ENCODE assay signal across 8 mouse cellular contexts in genomic region chr11:118133752-118134169, GRCm38 (mm10). TPM values are rescaled to one million over a fixed set of nuclear protein-coding genes. Genes with fewer than 3 reads are reported as not detected.
DNase-seq lines count a peak whose midpoint lies in the region; ATAC-seq and TF ChIP-seq lines count a peak whose summit lies in the region.

No protein-coding gene starts in this region.

- ATAC-seq in lung, embryonic 15.5 days (ENCODE audit: borderline replicate concordance, extremely low read depth, low FRiP score, low TSS enrichment): peak; percentile 50; the same call in 1 of the 2 replicates
- peak; percentile 88 for ATAC-seq in forebrain, embryonic 14.5 days
- peak; percentile 78 for ATAC-seq in intestine, embryonic 16.5 days

- no peaks in the 10 kb centered on the region for H3K9me3 ChIP-seq in lung, embryonic 15.5 days
- H3K9me3 ChIP-seq in forebrain, embryonic 14.5 days (replicated peaks; ENCODE audit: control insufficient read depth, low read length): no peaks in the 10 kb centered on the region
- no peaks in the 10 kb centered on the region; the same call in 1 of the 2 replicates for H3K9me3 ChIP-seq in intestine, embryonic 16.5 days (ENCODE audit: control insufficient read depth, low read length)
- H3K9me3 ChIP-seq in midbrain, embryonic 10.5 days (replicated peaks): no peaks in the 10 kb centered on the region

- DNase-seq in lung, adult 18-20 months: no peak
- DNase-seq in cerebellum, adult 8-10 months: peak; percentile 43
- peak; percentile 83 for DNase-seq in forebrain, embryonic 14.5 days (ENCODE audit: low spot score)
- DNase-seq in midbrain, embryonic 10.5 days (ENCODE audit: low spot score): peak; percentile 20
- DNase-seq in spleen, postnatal 4 days (ENCODE audit: low spot score in 2 of 2): no peak
- DNase-seq in thymus, adult 2 months: no peak

- H3K4me2 ChIP-seq in lung, embryonic 15.5 days: no peak overlapping the region
- H3K4me2 ChIP-seq in forebrain, embryonic 14.5 days (ENCODE audit: low read length): no peak overlapping the region
- no peak overlapping the region for H3K4me2 ChIP-seq in intestine, embryonic 16.5 days (ENCODE audit: low read depth, low read length)

- no peaks in the 10 kb centered on the region for H3K36me3 ChIP-seq in lung, embryonic 15.5 days
- H3K36me3 ChIP-seq in forebrain, embryonic 14.5 days (ENCODE audit: control insufficient read depth, insufficient read depth, low read length): no peaks in the 10 kb centered on the region
- no peaks in the 10 kb centered on the region for H3K36me3 ChIP-seq in intestine, embryonic 16.5 days (ENCODE audit: control insufficient read depth, insufficient read depth, low read length)
- no peaks in the 10 kb centered on the region for H3K36me3 ChIP-seq in midbrain, embryonic 10.5 days
- H3K36me3 ChIP-seq in thymus, adult 2 months (ENCODE audit: control insufficient read depth, insufficient read depth, low read length): no peaks in the 10 kb centered on the region

- no peaks in the 10 kb centered on the region for H3K27me3 ChIP-seq in lung, embryonic 15.5 days
- H3K27me3 ChIP-seq in forebrain, embryonic 14.5 days (replicated peaks; ENCODE audit: control insufficient read depth, insufficient read depth, low read length): no peaks in the 10 kb centered on the region
- no peaks in the 10 kb centered on the region for H3K27me3 ChIP-seq in intestine, embryonic 16.5 days (replicated peaks; ENCODE audit: control insufficient read depth, insufficient read depth, low read length)
- no peaks in the 10 kb centered on the region for H3K27me3 ChIP-seq in midbrain, embryonic 10.5 days (ENCODE audit: low read depth, poor library complexity, severe bottlenecking)
- H3K27me3 ChIP-seq in thymus, adult 2 months (ENCODE audit: control insufficient read depth, insufficient read depth, low read length): no peaks in the 10 kb centered on the region

- TF ChIP-seq POLR2A in thymus, adult 2 months (IDR thresholded peaks at IDR 0.05; ENCODE audit: control insufficient read depth, extremely low read depth, insufficient read depth, low read length, poor library complexity): no peak

- WGBS in lung, embryonic 15.5 days: 33% methylated on average over 4 of the region's 4 CpGs
- WGBS in forebrain, embryonic 14.5 days: 36% methylated on average over 4 of the region's 4 CpGs
- WGBS in intestine, embryonic 16.5 days: 21% methylated on average over 4 of the region's 4 CpGs
- 60% methylated on average over 4 of the region's 4 CpGs for WGBS in midbrain, embryonic 10.5 days
- 83% methylated on average over 4 of the region's 4 CpGs for WGBS in thymus, adult 2 months

- peaks cover 8% of the 10 kb centered on the region; the same call in 1 of the 2 replicates for H3K4me1 ChIP-seq in lung, embryonic 15.5 days
- peaks cover 9% of the 10 kb centered on the region for H3K4me1 ChIP-seq in forebrain, embryonic 14.5 days (ENCODE audit: control insufficient read depth, insufficient read depth, low read length)
- H3K4me1 ChIP-seq in intestine, embryonic 16.5 days (ENCODE audit: control insufficient read depth, insufficient read depth, low read length): peaks cover 23% of the 10 kb centered on the region
- H3K4me1 ChIP-seq in midbrain, embryonic 10.5 days: peaks cover 26% of the 10 kb centered on the region
- H3K4me1 ChIP-seq in thymus, adult 2 months (replicated peaks; ENCODE audit: control insufficient read depth, insufficient read depth, low read length): peaks cover 35% of the 10 kb centered on the region

- TF ChIP-seq CTCF in thymus, adult 2 months (IDR thresholded peaks at IDR 0.05; ENCODE audit: borderline replicate concordance, control insufficient read depth, extremely low read depth, insufficient read depth, low read length, poor library complexity): no peak

- no peak overlapping the region for H3K4me3 ChIP-seq in lung, embryonic 15.5 days
- no peak overlapping the region for H3K4me3 ChIP-seq in forebrain, embryonic 14.5 days (ENCODE audit: low read depth, low read length)
- H3K4me3 ChIP-seq in intestine, embryonic 16.5 days (ENCODE audit: low read length): no peak overlapping the region
- no peak overlapping the region for H3K4me3 ChIP-seq in midbrain, embryonic 10.5 days
- no peak overlapping the region for H3K4me3 ChIP-seq in thymus, adult 2 months (ENCODE audit: control insufficient read depth, insufficient read depth, low read length)

- no peak overlapping the region for H3K27ac ChIP-seq in lung, embryonic 15.5 days
- H3K27ac ChIP-seq in forebrain, embryonic 14.5 days (ENCODE audit: low read depth, low read length): peak overlapping the region; percentile 66
- peak overlapping the region; percentile 9; the same call in 1 of the 2 replicates for H3K27ac ChIP-seq in intestine, embryonic 16.5 days (ENCODE audit: low read length)
- H3K27ac ChIP-seq in midbrain, embryonic 10.5 days (replicated peaks): peak overlapping the region; percentile 25
- H3K27ac ChIP-seq in thymus, adult 2 months (ENCODE audit: control insufficient read depth, insufficient read depth, low read length): no peak overlapping the region

- H3K9ac ChIP-seq in lung, embryonic 15.5 days: no peak overlapping the region
- H3K9ac ChIP-seq in forebrain, embryonic 14.5 days (ENCODE audit: low read length): no peak overlapping the region
- no peak overlapping the region; the same call in 1 of the 2 replicates for H3K9ac ChIP-seq in intestine, embryonic 16.5 days (ENCODE audit: low read depth, low read length)

RNA-seq across cellular contexts. Expression of gene Dnah17, which starts 3.3 kb away (rescaled TPM):
- 0.19 and 0.20 TPM in 2 replicates for polyA plus RNA-seq in lung, embryonic 15.5 days (2015; fragmentation: Nextera tagmentation; extraction: Ambion mirVana)
- 0.08 and 0.14 TPM in 2 replicates for polyA plus RNA-seq in forebrain, embryonic 14.5 days (2014; fragmentation: Nextera tagmentation; extraction: Ambion mirVana)
- polyA plus RNA-seq in intestine, embryonic 16.5 days (2015; fragmentation: Nextera tagmentation; extraction: Ambion mirVana): 0.09 and 0.13 TPM in 2 replicates
- polyA plus RNA-seq in midbrain, embryonic 10.5 days (2016; fragmentation: Nextera tagmentation; extraction: Ambion mirVana): 0.14 and 0.17 TPM in 2 replicates
- polyA plus RNA-seq in thymus, adult 2 months (2012; rRNA removed): 1.8 and 2.3 TPM in 2 replicates

Comparison
In these comparisons a context has a peak if more than half of its experiments do, and no peak if none do; other contexts are left out.
1. H3K27ac ChIP-seq: peak in forebrain, embryonic 14.5 days (single experiment), intestine, embryonic 16.5 days (single experiment) and midbrain, embryonic 10.5 days (single experiment); none in lung, embryonic 15.5 days (single experiment) and thymus, adult 2 months (single experiment).
2. DNase-seq: peak in cerebellum, adult 8-10 months (single experiment), forebrain, embryonic 14.5 days (single experiment) and midbrain, embryonic 10.5 days (single experiment); none in lung, adult 18-20 months (0 of 2), spleen, postnatal 4 days (0 of 2) and thymus, adult 2 months (single experiment).
3. Peak in every context shown above with its lines, with median percentiles within 50 percentile points of each other: ATAC-seq.